Mouse (Mus musculus): Measurements from ENCODE around the gene Hmga2. TPM values are rescaled to one million over a fixed set of nuclear protein-coding genes. Genes with fewer than 3 reads are reported as not detected.
"Not testable (repeated sequence)": the region's sequence is repeated elsewhere in the genome, so short reads cannot be mapped to it uniquely, and the experiment has no call there.

Hmga2 gene
- polyA plus RNA-seq, 1 experiment from 2014 or later: 18.4 TPM

GRCm38 (mm10) chr10:120365380-120366172 lies 110.7 kb downstream of the Hmga2 start:
- WGBS: 28% methylated on average over 24 of the region's 24 CpGs
- Histone ChIP-seq H3K36me3 (no peaks in the 10 kb centered on the region), H3K27ac (peak overlapping the region; percentile 40; the same call in 1 of the 2 replicates), H3K4me2 (peak overlapping the region; percentile 32), H3K4me3 (no peak overlapping the region), H3K4me1 (peaks cover 41% of the 10 kb centered on the region), H3K9me3 (no peaks in the 10 kb centered on the region), H3K27me3 (no peaks in the 10 kb centered on the region), H3K9ac (no peak overlapping the region)
- 0 out of 2 replicates have a peak, but pooled peaks have one; percentile 53 for ATAC-seq (ENCODE audit: insufficient number of reproducible peaks, low FRiP score, low TSS enrichment, low read depth)

- no peak for ATAC-seq (ENCODE audit: insufficient number of reproducible peaks, low FRiP score, low TSS enrichment, low read depth)
- H3K4me2 ChIP-seq: no peak overlapping the region
- peak overlapping the region; percentile 28; the same call in 1 of the 2 replicates for H3K27ac ChIP-seq
- no peak overlapping the region for H3K4me3 ChIP-seq
- whole genome bisulfite sequencing: 74% methylated on average over 20 of the region's 20 CpGs
- no peaks in the 10 kb centered on the region for H3K27me3 ChIP-seq
- no peak overlapping the region for H3K9ac ChIP-seq
- no peaks in the 10 kb centered on the region for H3K36me3 ChIP-seq
- H3K9me3 ChIP-seq: no peaks in the 10 kb centered on the region
- peaks cover 30% of the 10 kb centered on the region for H3K4me1 ChIP-seq
These were observed 112.2 kb downstream of the Hmga2 start for GRCm38 (mm10) chr10:120363983-120364582.

DNA sequence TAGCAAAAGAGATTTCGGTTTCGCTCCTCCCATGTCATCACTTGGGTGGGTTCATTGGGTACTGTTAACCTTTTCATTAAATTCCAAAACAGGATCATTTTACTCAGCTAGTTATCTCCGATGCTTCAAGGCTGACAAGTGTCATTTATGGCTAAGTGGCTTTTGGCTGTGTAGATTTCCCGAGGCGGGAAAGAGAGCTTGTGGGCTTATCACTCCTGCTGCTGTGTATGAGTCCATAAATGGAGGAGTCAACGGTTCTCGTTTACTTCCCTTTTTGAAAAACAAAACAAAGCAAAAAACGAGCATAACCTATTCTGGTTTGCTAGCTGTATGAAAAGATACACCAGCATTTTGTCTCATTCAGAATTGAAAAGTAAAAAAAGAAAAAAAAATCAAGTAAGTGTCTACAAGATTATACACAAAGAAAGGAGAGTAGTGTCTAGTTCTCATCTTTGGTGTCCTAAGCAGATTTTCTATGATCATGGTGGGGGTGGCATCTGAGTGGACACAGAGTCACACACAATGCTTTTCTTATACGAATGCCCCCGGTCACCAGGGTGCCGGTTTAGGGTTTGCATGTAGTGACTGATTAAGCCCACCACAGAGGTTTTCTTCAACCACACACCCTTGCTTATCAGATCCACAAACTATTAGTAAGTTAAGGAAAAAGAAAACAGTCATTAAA lies 112.8 kb downstream of the Hmga2 start:
- H3K27ac ChIP-seq; H3K4me3 ChIP-seq; H3K4me2 ChIP-seq; H3K36me3 ChIP-seq; H3K9me3 ChIP-seq; H3K27me3 ChIP-seq; H3K9ac ChIP-seq; ATAC-seq (ENCODE audit: insufficient number of reproducible peaks, low FRiP score, low TSS enrichment, low read depth): not testable (repeated sequence)
- H3K4me1 ChIP-seq: peaks cover 29% of the 10 kb centered on the region
- 79% methylated on average over 11 of the region's 11 CpGs for WGBS

GRCm38 (mm10) chr10:120354523-120355030 lies 121.7 kb downstream of the Hmga2 start:
- Histone ChIP-seq H3K4me2 (no peak overlapping the region), H3K36me3 (no peaks in the 10 kb centered on the region), H3K27ac (no peak overlapping the region), H3K4me1 (no peaks in the 10 kb centered on the region), H3K27me3 (no peaks in the 10 kb centered on the region), H3K4me3 (no peak overlapping the region), H3K9ac (no peak overlapping the region), H3K9me3 (no peaks in the 10 kb centered on the region)
- ATAC-seq (ENCODE audit: insufficient number of reproducible peaks, low FRiP score, low TSS enrichment, low read depth): no peak
- WGBS: 72% methylated on average over 13 of the region's 13 CpGs

- Histone ChIP-seq H3K4me3 (no peak overlapping the region), H3K9me3 (no peaks in the 10 kb centered on the region), H3K4me2 (no peak overlapping the region), H3K36me3 (no peaks in the 10 kb centered on the region), H3K9ac (no peak overlapping the region), H3K27me3 (no peaks in the 10 kb centered on the region), H3K27ac (no peak overlapping the region), H3K4me1 (no peaks in the 10 kb centered on the region)
- whole genome bisulfite sequencing: 87% methylated on average over 6 of the region's 6 CpGs
- no peak for ATAC-seq (ENCODE audit: insufficient number of reproducible peaks, low FRiP score, low TSS enrichment, low read depth)
These were observed 130.9 kb downstream of the Hmga2 start for GRCm38 (mm10) chr10:120345325-120345724.

DNA sequence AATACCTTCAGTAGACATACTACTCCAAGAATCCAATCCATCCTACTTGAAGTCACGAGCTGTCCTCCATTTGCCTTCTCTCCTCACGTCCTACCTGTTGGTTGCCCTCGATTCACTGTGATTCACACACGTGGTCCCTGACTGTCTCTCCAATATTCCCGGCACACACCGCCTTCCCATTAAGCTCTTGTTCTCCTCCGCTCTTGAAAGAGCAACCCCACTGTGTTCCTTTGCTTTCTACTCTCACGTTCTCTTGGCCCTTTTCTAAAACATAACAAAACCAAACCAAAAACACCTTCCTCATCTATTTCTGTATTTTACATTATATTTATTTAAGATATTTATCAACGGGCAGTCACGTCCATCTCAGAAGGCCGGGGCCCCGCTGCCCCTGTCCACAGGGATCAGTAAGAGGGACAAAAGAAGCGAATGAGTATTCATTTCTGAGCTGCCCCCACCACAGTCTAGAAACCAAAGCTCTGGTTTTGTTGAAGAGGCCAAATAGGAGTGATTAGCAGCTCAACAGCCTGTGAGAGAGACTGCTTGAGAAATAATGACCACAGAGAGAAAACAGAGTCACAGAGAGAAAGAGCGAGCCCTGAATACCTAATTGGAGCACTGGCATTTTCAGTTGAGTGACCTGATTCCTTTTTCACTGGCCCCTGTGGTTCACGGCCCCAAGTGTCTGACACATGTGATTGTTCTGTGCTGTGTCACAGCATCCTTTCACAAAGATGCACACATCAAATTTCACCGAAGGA lies 131.5 kb downstream of the Hmga2 start:
- Histone ChIP-seq H3K4me2 (no peak overlapping the region), H3K27me3 (no peaks in the 10 kb centered on the region), H3K4me1 (no peaks in the 10 kb centered on the region), H3K4me3 (no peak overlapping the region), H3K27ac (no peak overlapping the region), H3K9ac (no peak overlapping the region), H3K36me3 (no peaks in the 10 kb centered on the region), H3K9me3 (no peaks in the 10 kb centered on the region)
- ATAC-seq (ENCODE audit: insufficient number of reproducible peaks, low FRiP score, low TSS enrichment, low read depth): no peak
- 86% methylated on average over 16 of the region's 16 CpGs for WGBS

GRCm38 (mm10) chr10:120339906-120340305 lies 136.4 kb downstream of the Hmga2 start:
- H3K4me3 ChIP-seq; ATAC-seq (ENCODE audit: insufficient number of reproducible peaks, low FRiP score, low TSS enrichment, low read depth); H3K4me2 ChIP-seq; H3K9ac ChIP-seq; H3K9me3 ChIP-seq; H3K27me3 ChIP-seq; H3K27ac ChIP-seq; H3K4me1 ChIP-seq; H3K36me3 ChIP-seq: not testable (repeated sequence)
- WGBS: 85% methylated on average over 2 of the region's 2 CpGs

DNA sequence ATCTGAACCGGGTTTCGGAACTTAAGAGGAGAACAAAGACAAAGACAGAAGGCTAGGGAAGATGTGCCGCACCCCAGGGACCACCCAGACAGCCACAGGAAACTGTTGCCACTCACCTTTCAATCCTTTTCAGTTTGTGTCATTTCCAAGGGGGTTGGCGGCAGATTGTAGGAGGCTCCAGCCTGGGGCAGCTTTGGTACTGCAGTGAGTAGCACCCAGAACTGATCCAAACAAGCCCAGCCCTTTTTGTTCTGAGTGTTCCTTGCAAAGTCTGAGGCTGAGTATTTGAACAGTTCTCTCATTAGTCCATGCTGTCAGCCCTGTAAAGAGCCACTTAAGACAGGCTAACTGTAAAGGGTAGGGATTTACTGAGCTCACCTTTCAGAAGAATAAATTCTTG lies 136.9 kb downstream of the Hmga2 start:
- no peak overlapping the region for H3K4me2 ChIP-seq
- H3K4me1 ChIP-seq: no peaks in the 10 kb centered on the region
- H3K27ac ChIP-seq: no peak overlapping the region
- H3K9ac ChIP-seq: no peak overlapping the region
- H3K9me3 ChIP-seq: no peaks in the 10 kb centered on the region; the same call in 1 of the 2 replicates
- 47% methylated on average over 4 of the region's 4 CpGs for WGBS
- no peak for ATAC-seq (ENCODE audit: insufficient number of reproducible peaks, low FRiP score, low TSS enrichment, low read depth)
- no peaks in the 10 kb centered on the region for H3K27me3 ChIP-seq
- no peak overlapping the region for H3K4me3 ChIP-seq
- no peaks in the 10 kb centered on the region for H3K36me3 ChIP-seq

GRCm38 (mm10) chr10:120338841-120339240 lies 137.4 kb downstream of the Hmga2 start:
- Histone ChIP-seq H3K27me3 (no peaks in the 10 kb centered on the region), H3K4me2 (no peak overlapping the region), H3K36me3 (no peaks in the 10 kb centered on the region), H3K9ac (no peak overlapping the region), H3K9me3 (no peaks in the 10 kb centered on the region; the same call in 1 of the 2 replicates), H3K27ac (no peak overlapping the region), H3K4me1 (no peaks in the 10 kb centered on the region), H3K4me3 (no peak overlapping the region)
- WGBS: 39% methylated on average over 5 of the region's 5 CpGs
- ATAC-seq (ENCODE audit: insufficient number of reproducible peaks, low FRiP score, low TSS enrichment, low read depth): no peak

DNA sequence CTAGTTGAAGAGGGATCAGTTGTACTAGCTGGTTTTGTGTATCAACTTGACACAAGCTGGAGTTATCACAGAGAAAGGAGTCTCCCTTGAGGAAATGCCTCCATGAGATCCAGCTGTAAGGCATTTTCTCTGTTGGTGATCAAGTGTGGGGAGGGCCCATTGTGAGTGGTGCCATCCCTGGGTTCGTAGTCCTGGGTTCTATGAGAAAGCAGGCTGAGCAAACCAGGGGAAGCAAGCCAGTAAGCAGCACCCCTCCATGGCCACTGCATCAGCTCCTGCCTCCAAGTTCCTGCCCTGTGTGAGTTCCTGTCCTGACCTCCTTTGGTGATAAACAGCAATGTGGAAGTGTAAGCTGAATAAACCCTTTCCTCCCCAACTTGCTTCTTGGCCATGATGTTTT lies 137.8 kb downstream of the Hmga2 start:
- not testable (repeated sequence) for H3K27ac ChIP-seq; H3K4me2 ChIP-seq; H3K9ac ChIP-seq; H3K4me3 ChIP-seq; ATAC-seq (ENCODE audit: insufficient number of reproducible peaks, low FRiP score, low TSS enrichment, low read depth); H3K27me3 ChIP-seq; H3K4me1 ChIP-seq; H3K9me3 ChIP-seq; H3K36me3 ChIP-seq
- WGBS: 92% methylated on average over 1 of the region's 1 CpGs

GRCm38 (mm10) chr10:120327946-120328345 lies 148.3 kb downstream of the Hmga2 start:
- WGBS: 93% methylated on average over 14 of the region's 14 CpGs
- no peaks in the 10 kb centered on the region for H3K4me1 ChIP-seq
- no peak overlapping the region for H3K4me2 ChIP-seq
- no peak overlapping the region for H3K9ac ChIP-seq
- H3K27ac ChIP-seq: no peak overlapping the region
- H3K36me3 ChIP-seq: no peaks in the 10 kb centered on the region
- H3K27me3 ChIP-seq: no peaks in the 10 kb centered on the region
- H3K4me3 ChIP-seq: no peak overlapping the region
- ATAC-seq (ENCODE audit: insufficient number of reproducible peaks, low FRiP score, low TSS enrichment, low read depth): no peak
- no peaks in the 10 kb centered on the region for H3K9me3 ChIP-seq
